Mouse (Mus musculus): ENCODE measurements around the gene Fat3. TPM values are rescaled to one million over a fixed set of nuclear protein-coding genes. Genes with fewer than 3 reads are reported as not detected.

The Fat3 gene
- total RNA-seq, 1 experiment: 0.58 TPM

DNA sequence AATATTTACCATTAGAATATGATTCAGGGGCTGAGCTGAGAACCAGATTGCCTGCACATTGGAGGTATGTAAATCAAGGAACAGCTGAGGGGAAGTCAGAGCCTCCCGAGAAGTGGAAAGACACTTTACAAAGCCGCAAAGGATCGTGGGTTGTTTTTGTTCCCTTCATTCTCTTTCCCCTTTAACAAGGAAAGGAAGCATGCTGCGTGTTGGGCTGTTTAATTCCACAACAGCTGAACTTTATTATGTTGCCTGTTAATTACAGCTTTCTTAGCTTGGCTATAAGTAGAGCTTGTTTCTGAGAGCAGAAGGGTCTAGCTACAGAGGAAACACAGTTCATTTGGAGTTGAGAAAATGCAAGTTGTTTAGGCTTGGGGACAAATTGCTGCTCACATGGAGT is 475.0 kb downstream of the Fat3 start:
- H3K9me3 ChIP-seq (ENCODE audit: control insufficient read depth, insufficient read depth, low read depth, low read length): no peaks in the 10 kb centered on the region
- no peak for DNase-seq (ENCODE audit: low read depth, low spot score)
- no peak for TF ChIP-seq CHD2 (IDR thresholded peaks at IDR 0.05; ENCODE audit: low read depth, low read length)
- no peak for TF ChIP-seq ZNF384 (IDR thresholded peaks at IDR 0.05; ENCODE audit: low read depth, low read length)
- TF ChIP-seq HCFC1 (IDR thresholded peaks at IDR 0.05; ENCODE audit: borderline replicate concordance, insufficient read depth, low read length): no peak
- no peak for TF ChIP-seq MAFK (IDR thresholded peaks at IDR 0.05; ENCODE audit: insufficient read depth, low read depth, low read length)
- no peak for TF ChIP-seq ZC3H11A (IDR thresholded peaks at IDR 0.05; ENCODE audit: borderline replicate concordance, low read depth, low read length)
- no peaks in the 10 kb centered on the region for H3K4me1 ChIP-seq (ENCODE audit: control insufficient read depth in 2 of 2, insufficient read depth in 2 of 2, low read length in 2 of 2, poor library complexity in 1 of 2)
- no peak overlapping the region for H3K4me3 ChIP-seq (ENCODE audit: insufficient read depth in 1 of 2, low read depth in 1 of 2, low read length in 2 of 2, poor library complexity in 1 of 2, severe bottlenecking in 1 of 2)
- in situ Hi-C loops (cut with MboI; ENCODE audit: low sequenced_read_pairs in 2 of 2, unreplicated experiment in 2 of 2): no loop called here
- no peak overlapping the region for H3K9ac ChIP-seq (ENCODE audit: insufficient read depth, low read depth, low read length, poor library complexity, severe bottlenecking)
- no peak overlapping the region for H3K27ac ChIP-seq (ENCODE audit: insufficient read depth, low read depth, low read length, poor library complexity, severe bottlenecking)
- H3K36me3 ChIP-seq (ENCODE audit: control insufficient read depth, insufficient read depth, low read length, poor library complexity, severe bottlenecking): no peaks in the 10 kb centered on the region

DNA sequence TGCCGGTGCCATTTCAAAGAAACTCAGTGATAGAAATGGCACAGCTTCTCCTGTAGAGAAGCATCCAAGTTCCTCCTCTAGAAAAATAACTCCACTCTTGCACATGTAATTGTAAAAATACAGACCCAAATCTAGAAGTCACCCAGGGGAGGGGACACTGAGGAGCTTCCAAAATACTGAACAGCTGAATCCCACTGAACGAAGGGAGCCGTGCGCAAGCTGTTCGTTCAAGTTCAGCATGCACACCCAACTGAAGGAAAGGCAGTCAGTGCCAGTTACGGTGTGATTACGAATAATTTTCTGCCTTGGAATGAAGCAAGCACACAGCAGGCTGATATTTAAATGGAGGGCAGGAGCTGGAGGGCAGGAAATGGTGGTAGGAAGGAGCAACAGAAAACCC is 476.4 kb downstream of the Fat3 start:
- Histone ChIP-seq H3K27ac (ENCODE audit: insufficient read depth, low read depth, low read length, poor library complexity, severe bottlenecking) (no peak overlapping the region), H3K36me3 (ENCODE audit: control insufficient read depth, insufficient read depth, low read length, poor library complexity, severe bottlenecking) (no peaks in the 10 kb centered on the region), H3K9ac (ENCODE audit: insufficient read depth, low read depth, low read length, poor library complexity, severe bottlenecking) (no peak overlapping the region), H3K4me3 (ENCODE audit: insufficient read depth in 1 of 2, low read depth in 1 of 2, low read length in 2 of 2, poor library complexity in 1 of 2, severe bottlenecking in 1 of 2) (no peak overlapping the region), H3K9me3 (ENCODE audit: control insufficient read depth, insufficient read depth, low read depth, low read length) (no peaks in the 10 kb centered on the region), H3K4me1 (ENCODE audit: control insufficient read depth in 2 of 2, insufficient read depth in 2 of 2, low read length in 2 of 2, poor library complexity in 1 of 2) (no peaks in the 10 kb centered on the region)
- TF ChIP-seq ZNF384 (IDR thresholded peaks at IDR 0.05; ENCODE audit: low read depth, low read length) (no peak), CHD2 (IDR thresholded peaks at IDR 0.05; ENCODE audit: low read depth, low read length) (no peak), HCFC1 (IDR thresholded peaks at IDR 0.05; ENCODE audit: borderline replicate concordance, insufficient read depth, low read length) (no peak), MAFK (IDR thresholded peaks at IDR 0.05; ENCODE audit: insufficient read depth, low read depth, low read length) (no peak), ZC3H11A (IDR thresholded peaks at IDR 0.05; ENCODE audit: borderline replicate concordance, low read depth, low read length) (no peak)
- in situ Hi-C loops (cut with MboI; ENCODE audit: low sequenced_read_pairs in 2 of 2, unreplicated experiment in 2 of 2): no loop called here
- no peak for DNase-seq (ENCODE audit: low read depth, low spot score)

DNA sequence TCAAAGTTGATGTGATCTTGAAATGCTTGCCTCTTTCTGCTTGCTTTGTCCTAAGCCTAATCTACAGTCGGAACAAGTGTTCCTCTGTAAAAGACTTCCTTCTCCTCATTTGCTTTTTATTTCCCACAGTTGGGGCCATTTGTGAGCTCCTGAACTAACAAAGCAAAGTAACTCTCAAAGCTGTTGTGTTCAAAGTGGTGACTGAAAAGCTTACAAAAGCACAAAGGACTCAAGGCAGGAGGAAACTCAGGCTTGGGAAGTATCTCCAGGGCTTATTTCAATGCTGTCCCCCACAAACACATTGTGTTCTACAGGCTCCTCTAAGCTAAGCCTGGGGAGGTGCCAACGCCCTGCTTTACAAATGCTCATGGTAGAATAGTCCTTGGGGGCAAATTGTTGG is 487.0 kb downstream of the Fat3 start:
- in situ Hi-C loops (cut with MboI; ENCODE audit: low sequenced_read_pairs in 2 of 2, unreplicated experiment in 2 of 2): no loop called here
- no peak overlapping the region for H3K4me3 ChIP-seq (ENCODE audit: insufficient read depth in 1 of 2, low read depth in 1 of 2, low read length in 2 of 2, poor library complexity in 1 of 2, severe bottlenecking in 1 of 2)
- H3K9ac ChIP-seq (ENCODE audit: insufficient read depth, low read depth, low read length, poor library complexity, severe bottlenecking): no peak overlapping the region
- peak; percentile 48 for DNase-seq (ENCODE audit: low read depth, low spot score)
- H3K27ac ChIP-seq (ENCODE audit: insufficient read depth, low read depth, low read length, poor library complexity, severe bottlenecking): no peak overlapping the region
- TF ChIP-seq ZC3H11A (IDR thresholded peaks at IDR 0.05; ENCODE audit: borderline replicate concordance, low read depth, low read length): no peak
- TF ChIP-seq ZNF384 (IDR thresholded peaks at IDR 0.05; ENCODE audit: low read depth, low read length): no peak
- TF ChIP-seq MAFK (IDR thresholded peaks at IDR 0.05; ENCODE audit: insufficient read depth, low read depth, low read length): no peak
- no peak for TF ChIP-seq CHD2 (IDR thresholded peaks at IDR 0.05; ENCODE audit: low read depth, low read length)
- no peak for TF ChIP-seq HCFC1 (IDR thresholded peaks at IDR 0.05; ENCODE audit: borderline replicate concordance, insufficient read depth, low read length)
- no peaks in the 10 kb centered on the region for H3K9me3 ChIP-seq (ENCODE audit: control insufficient read depth, insufficient read depth, low read depth, low read length)
- H3K4me1 ChIP-seq (ENCODE audit: control insufficient read depth in 2 of 2, insufficient read depth in 2 of 2, low read length in 2 of 2, poor library complexity in 1 of 2): no peaks in the 10 kb centered on the region
- H3K36me3 ChIP-seq (ENCODE audit: control insufficient read depth, insufficient read depth, low read length, poor library complexity, severe bottlenecking): no peaks in the 10 kb centered on the region

DNA sequence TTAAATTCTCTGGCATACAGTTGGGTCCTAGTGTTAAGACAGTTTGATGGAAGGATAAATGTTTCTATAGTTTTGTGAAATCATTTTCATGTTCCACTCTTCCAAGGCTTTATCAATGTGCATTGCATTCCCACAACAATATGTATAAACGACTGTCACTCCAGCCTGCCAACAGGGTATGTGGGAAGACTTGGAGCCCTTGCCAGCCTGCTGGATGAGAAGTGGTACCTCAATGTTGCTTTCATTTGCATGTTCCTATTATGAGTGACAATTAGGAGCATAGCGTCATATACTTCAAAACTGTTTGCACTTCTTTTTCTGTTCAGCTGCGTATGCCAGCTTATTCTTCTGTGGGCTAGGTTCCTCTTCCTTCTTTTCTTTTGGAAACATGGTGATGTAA is 489.7 kb downstream of the Fat3 start:
- in situ Hi-C loops (cut with MboI; ENCODE audit: low sequenced_read_pairs in 2 of 2, unreplicated experiment in 2 of 2): no loop called here
- Histone ChIP-seq H3K4me1 (ENCODE audit: control insufficient read depth in 2 of 2, insufficient read depth in 2 of 2, low read length in 2 of 2, poor library complexity in 1 of 2) (no peaks in the 10 kb centered on the region), H3K36me3 (ENCODE audit: control insufficient read depth, insufficient read depth, low read length, poor library complexity, severe bottlenecking) (no peaks in the 10 kb centered on the region), H3K9ac (ENCODE audit: insufficient read depth, low read depth, low read length, poor library complexity, severe bottlenecking) (no peak overlapping the region), H3K4me3 (ENCODE audit: insufficient read depth in 1 of 2, low read depth in 1 of 2, low read length in 2 of 2, poor library complexity in 1 of 2, severe bottlenecking in 1 of 2) (no peak overlapping the region), H3K27ac (ENCODE audit: insufficient read depth, low read depth, low read length, poor library complexity, severe bottlenecking) (no peak overlapping the region), H3K9me3 (ENCODE audit: control insufficient read depth, insufficient read depth, low read depth, low read length) (no peaks in the 10 kb centered on the region)
- no peak for DNase-seq (ENCODE audit: low read depth, low spot score)
- TF ChIP-seq ZNF384 (IDR thresholded peaks at IDR 0.05; ENCODE audit: low read depth, low read length) (no peak), HCFC1 (IDR thresholded peaks at IDR 0.05; ENCODE audit: borderline replicate concordance, insufficient read depth, low read length) (no peak), CHD2 (IDR thresholded peaks at IDR 0.05; ENCODE audit: low read depth, low read length) (no peak), MAFK (IDR thresholded peaks at IDR 0.05; ENCODE audit: insufficient read depth, low read depth, low read length) (no peak), ZC3H11A (IDR thresholded peaks at IDR 0.05; ENCODE audit: borderline replicate concordance, low read depth, low read length) (no peak)

DNA sequence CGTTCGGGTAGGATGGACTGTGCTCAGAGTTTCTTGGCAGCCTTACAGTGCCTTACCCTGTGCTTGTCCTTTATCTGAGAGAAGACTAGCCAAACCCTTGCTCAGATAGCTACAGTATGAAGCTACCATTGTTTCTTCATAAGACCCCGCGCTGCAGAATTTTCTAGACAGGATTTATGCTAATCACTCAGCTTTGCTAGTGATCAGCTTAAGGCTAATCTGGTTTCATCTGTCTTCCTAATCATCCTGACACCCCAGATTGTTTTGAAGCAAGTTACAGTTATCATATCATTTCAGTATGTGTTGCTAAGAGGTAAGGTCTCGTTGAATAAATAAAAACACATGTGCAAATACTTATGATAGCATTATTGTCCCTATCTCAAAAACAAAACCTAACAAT is 493.6 kb downstream of the Fat3 start:
- in situ Hi-C loops (cut with MboI; ENCODE audit: low sequenced_read_pairs in 2 of 2, unreplicated experiment in 2 of 2): no loop called here
- Histone ChIP-seq H3K4me1 (ENCODE audit: control insufficient read depth in 2 of 2, insufficient read depth in 2 of 2, low read length in 2 of 2, poor library complexity in 1 of 2) (no peaks in the 10 kb centered on the region), H3K9ac (ENCODE audit: insufficient read depth, low read depth, low read length, poor library complexity, severe bottlenecking) (no peak overlapping the region), H3K4me3 (ENCODE audit: insufficient read depth in 1 of 2, low read depth in 1 of 2, low read length in 2 of 2, poor library complexity in 1 of 2, severe bottlenecking in 1 of 2) (no peak overlapping the region), H3K36me3 (ENCODE audit: control insufficient read depth, insufficient read depth, low read length, poor library complexity, severe bottlenecking) (no peaks in the 10 kb centered on the region), H3K9me3 (ENCODE audit: control insufficient read depth, insufficient read depth, low read depth, low read length) (no peaks in the 10 kb centered on the region), H3K27ac (ENCODE audit: insufficient read depth, low read depth, low read length, poor library complexity, severe bottlenecking) (no peak overlapping the region)
- no peak for DNase-seq (ENCODE audit: low read depth, low spot score)
- TF ChIP-seq MAFK (IDR thresholded peaks at IDR 0.05; ENCODE audit: insufficient read depth, low read depth, low read length) (no peak), CHD2 (IDR thresholded peaks at IDR 0.05; ENCODE audit: low read depth, low read length) (no peak), HCFC1 (IDR thresholded peaks at IDR 0.05; ENCODE audit: borderline replicate concordance, insufficient read depth, low read length) (no peak), ZNF384 (IDR thresholded peaks at IDR 0.05; ENCODE audit: low read depth, low read length) (no peak), ZC3H11A (IDR thresholded peaks at IDR 0.05; ENCODE audit: borderline replicate concordance, low read depth, low read length) (no peak)

Measured in ES-E14 (cell line).